Comparison of ENCODE assay signal across 34 mouse cellular contexts in the genomic region with DNA sequence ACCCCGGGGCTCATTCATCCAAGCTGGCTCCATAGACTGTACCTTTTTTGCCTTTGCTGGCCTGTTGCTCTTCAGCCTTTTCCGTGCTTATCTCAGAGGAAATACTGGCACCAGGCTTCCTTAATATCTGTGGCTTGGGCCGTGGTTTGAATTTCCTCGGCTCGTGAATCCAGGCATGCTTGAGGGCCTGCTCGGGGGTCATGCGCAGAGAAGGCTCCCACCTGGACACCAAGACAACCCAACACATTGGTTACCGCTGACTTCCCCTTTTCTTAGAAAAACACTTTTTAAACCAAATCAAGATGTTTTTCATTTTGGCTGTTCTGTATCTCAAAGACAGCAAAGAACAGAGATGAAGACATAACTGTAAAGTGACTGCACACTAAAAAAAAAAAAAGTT. TPM values are rescaled to one million over a fixed set of nuclear protein-coding genes. Genes with fewer than 3 reads are reported as not detected.
"Had no signal": no experiment of that assay in that cellular context is flagged by ENCODE, and none has a peak within 500 bp of the region (broad histone marks: within the 10 kb centered on the region; RNA-seq: fewer than 3 reads in every experiment).

No protein-coding gene starts in this region.

- H3K9me3 ChIP-seq: heart, embryonic 13.5 days; heart, embryonic 15.5 days; hindbrain, embryonic 13.5 days; hindbrain, embryonic 15.5 days; kidney, embryonic 15.5 days; limb, embryonic 13.5 days; limb, embryonic 15.5 days; liver, embryonic 12.5 days had no signal

- H3K27me3 ChIP-seq: heart, embryonic 15.5 days; hindbrain, embryonic 13.5 days; hindbrain, embryonic 15.5 days; limb, embryonic 15.5 days had no signal

- ATAC-seq: hindbrain, postnatal 0 days; intestine, embryonic 16.5 days; liver, embryonic 12.5 days had no signal

- DNase-seq: gastrocnemius, adult 2 months; gastrocnemius, postnatal 10 days; gastrocnemius, postnatal 25 days; heart, adult 2 months; heart, postnatal 14 days; heart, postnatal 4 days; kidney, adult 11 months; kidney, adult 2 months; kidney, adult 9 months; kidney, postnatal 14 days; kidney, postnatal 36 days; layer of hippocampus, adult 9-11 months; layer of hippocampus, postnatal 36 days; left cerebral cortex, postnatal 4 days had no signal

- H3K36me3 ChIP-seq: heart, embryonic 13.5 days; heart, embryonic 15.5 days; hindbrain, embryonic 13.5 days; hindbrain, embryonic 15.5 days; kidney, embryonic 15.5 days; limb, embryonic 13.5 days; limb, embryonic 15.5 days; liver, embryonic 12.5 days had no signal

- H3K4me3 ChIP-seq: gastrocnemius, adult 2 months; heart, adult 2 months; heart, embryonic 13.5 days; heart, embryonic 15.5 days; hindbrain, embryonic 13.5 days; hindbrain, embryonic 15.5 days; kidney, embryonic 15.5 days; limb, embryonic 13.5 days; limb, embryonic 15.5 days; liver, embryonic 12.5 days had no signal

- H3K27ac ChIP-seq: gastrocnemius, adult 2 months; heart, adult 2 months; heart, embryonic 13.5 days; heart, embryonic 15.5 days; hindbrain, embryonic 13.5 days; hindbrain, embryonic 15.5 days; hindbrain, postnatal 0 days; kidney, embryonic 15.5 days; kidney, postnatal 0 days; limb, embryonic 13.5 days; limb, embryonic 15.5 days; liver, embryonic 12.5 days had no signal

- H3K4me1 ChIP-seq: heart, embryonic 13.5 days; heart, embryonic 15.5 days; hindbrain, embryonic 13.5 days; hindbrain, embryonic 15.5 days; kidney, embryonic 15.5 days; limb, embryonic 13.5 days; limb, embryonic 15.5 days; liver, embryonic 12.5 days had no signal

RNA-seq across cellular contexts. Expression of gene Akap3, which starts 24.2 kb away (rescaled TPM):
- total RNA-seq: gastrocnemius, adult 2 months; gastrocnemius, postnatal 10 days; gastrocnemius, postnatal 25 days; gastrocnemius, postnatal 4 days; granulocyte monocyte progenitor cell, adult 5-6 weeks; heart, adult 2 months; heart, postnatal 14 days; heart, postnatal 4 days; hindbrain, postnatal 0 days; layer of hippocampus, postnatal 36 days had no signal
- polyA plus RNA-seq: heart, embryonic 11.5 days; heart, embryonic 13.5 days; heart, embryonic 15.5 days; heart, postnatal 0 days; hindbrain, embryonic 15.5 days; intestine, embryonic 16.5 days; kidney, postnatal 0 days; limb, embryonic 11.5 days; limb, embryonic 13.5 days; limb, embryonic 15.5 days; liver, adult 2 months; liver, embryonic 12.5 days had no signal

RNA-seq across cellular contexts. Expression of gene Dyrk4, which starts 44.5 kb away (rescaled TPM):
- total RNA-seq: gastrocnemius, adult 2 months; gastrocnemius, postnatal 10 days; gastrocnemius, postnatal 25 days; gastrocnemius, postnatal 4 days; granulocyte monocyte progenitor cell, adult 5-6 weeks; heart, adult 2 months; heart, postnatal 14 days; heart, postnatal 4 days; hindbrain, postnatal 0 days; layer of hippocampus, adult 18-20 months; left cerebral cortex, postnatal 4 days; liver, adult 2 months had no signal
- polyA plus RNA-seq: heart, embryonic 13.5 days; heart, embryonic 15.5 days; hindbrain, embryonic 11.5 days; hindbrain, embryonic 15.5 days; intestine, embryonic 14.5 days; intestine, embryonic 16.5 days; kidney, adult 2 months; kidney, embryonic 15.5 days; kidney, postnatal 0 days; limb, embryonic 11.5 days; limb, embryonic 13.5 days; limb, embryonic 15.5 days; liver, adult 2 months; liver, embryonic 12.5 days had no signal
